Mouse (Mus musculus) cerebellum, adult 11 months (tissue): ENCODE results near the gene Mcl1.
A peak's percentile ranks its signal among the peaks of the same experiment; 100 is the strongest.
"Not testable (repeated sequence)": the region's sequence is repeated elsewhere in the genome, so short reads cannot be mapped to it uniquely, and the experiment has no call there.

Source experiments
- DNase-seq: peaks from one replicate; pipeline ENCODE4 v3.0.0; 2022

Mcl1 gene

DNA sequence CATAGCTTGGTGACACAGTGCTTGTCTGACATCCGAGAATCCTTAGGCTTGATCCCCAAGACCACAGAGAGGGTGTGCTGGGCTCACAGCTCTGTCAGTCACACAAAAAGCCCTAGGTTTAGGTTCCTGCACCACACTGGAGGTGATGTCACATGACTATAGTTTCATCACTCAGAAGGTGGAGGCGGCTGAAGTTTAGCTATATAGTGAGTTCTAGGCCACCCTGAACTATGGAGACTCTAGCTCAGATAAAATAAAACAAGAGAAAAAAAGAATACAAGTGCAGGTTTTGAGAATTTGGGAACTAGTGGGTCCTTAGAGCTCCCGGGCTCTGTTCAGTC lies 7.6 kb upstream of the Mcl1 start:
- DNase-seq = no peak

DNA sequence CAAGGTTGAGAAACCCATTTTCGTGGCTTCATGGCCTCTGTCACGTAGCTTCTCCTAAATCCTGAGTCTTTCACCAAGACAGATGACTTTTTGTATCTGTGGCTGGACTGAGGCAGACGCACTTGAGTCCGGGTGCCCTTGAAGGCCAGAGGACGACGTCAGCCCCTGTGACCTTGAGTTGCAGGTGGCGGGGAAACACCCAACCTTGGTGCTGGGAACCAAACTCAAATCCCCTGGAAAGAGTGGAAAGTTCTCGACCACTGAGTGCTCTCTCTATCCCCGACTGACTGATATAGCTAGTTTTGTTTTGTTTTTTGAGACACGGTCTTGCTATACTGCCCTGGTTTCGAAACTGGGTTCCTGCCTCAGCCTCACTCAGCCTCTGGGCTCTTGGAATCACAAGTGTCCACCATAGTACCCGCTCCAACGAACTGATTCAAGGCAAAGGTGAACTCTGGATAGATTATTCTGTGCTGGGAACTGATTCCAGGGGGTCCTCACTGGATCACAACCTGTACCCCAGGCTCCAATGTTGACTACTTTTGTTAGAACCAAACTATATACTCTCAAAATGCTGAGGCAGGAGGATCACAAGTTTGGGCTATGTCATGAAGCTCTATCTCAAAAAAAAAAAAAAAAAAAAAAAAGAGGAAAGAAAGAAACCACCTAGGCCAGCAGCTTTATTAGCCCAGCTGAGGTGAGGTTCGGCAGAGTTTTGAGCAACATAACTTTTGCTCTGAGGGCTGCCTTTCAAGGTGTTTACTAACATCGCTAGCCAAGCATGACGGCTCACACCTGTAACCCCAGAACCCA lies 7.0 kb upstream of the Mcl1 start:
- no peak for DNase-seq

DNA sequence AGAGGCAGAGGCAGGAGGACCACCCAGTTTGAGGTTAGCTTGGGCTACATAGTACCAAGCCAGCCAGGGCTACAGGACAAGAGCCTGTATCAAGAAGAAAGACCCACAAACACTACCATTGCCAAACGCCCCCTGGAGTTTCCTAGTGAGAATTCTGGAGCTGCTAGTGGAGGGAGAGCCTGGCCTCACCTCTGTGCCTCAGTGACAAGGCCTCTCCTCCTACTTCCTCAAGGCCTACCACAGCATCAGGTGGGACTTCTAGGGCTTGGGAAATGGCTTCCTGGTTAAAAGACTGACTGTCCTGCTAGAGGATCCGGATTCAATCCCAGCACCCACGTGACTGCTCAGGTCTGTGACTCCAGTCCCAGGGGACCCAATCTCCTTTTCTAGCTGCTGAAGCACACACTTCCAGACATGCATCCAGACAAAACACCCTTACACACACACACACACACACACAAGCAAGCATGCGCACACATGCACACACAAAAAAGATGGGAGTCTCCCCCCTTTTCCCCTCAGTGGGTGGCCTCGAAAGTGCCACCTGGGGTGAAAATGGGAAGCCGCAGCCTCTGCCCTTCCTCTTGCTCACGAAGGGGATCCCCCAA lies 6.3 kb upstream of the Mcl1 start:
- no peak for DNase-seq

DNA sequence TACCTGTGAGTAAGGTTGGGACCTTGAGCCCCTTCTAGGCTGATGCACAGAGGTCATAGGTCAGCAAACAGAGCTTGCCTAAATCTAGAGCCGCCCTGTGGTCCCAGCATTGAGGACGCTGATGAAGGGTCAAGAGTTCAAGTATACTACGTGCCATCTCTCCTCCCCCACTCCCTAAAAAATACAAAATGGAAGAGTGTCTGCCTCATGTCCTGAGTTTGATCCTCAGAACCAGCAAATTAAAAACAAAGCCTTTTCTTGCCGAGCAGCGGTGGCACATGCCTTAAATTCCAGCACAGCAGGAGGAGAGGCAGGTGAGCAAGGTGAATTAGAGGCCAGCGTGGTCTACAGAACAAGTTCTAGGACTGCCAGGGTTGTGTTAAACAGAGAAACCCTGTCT lies 5.7 kb upstream of the Mcl1 start:
- DNase-seq = no peak

DNA sequence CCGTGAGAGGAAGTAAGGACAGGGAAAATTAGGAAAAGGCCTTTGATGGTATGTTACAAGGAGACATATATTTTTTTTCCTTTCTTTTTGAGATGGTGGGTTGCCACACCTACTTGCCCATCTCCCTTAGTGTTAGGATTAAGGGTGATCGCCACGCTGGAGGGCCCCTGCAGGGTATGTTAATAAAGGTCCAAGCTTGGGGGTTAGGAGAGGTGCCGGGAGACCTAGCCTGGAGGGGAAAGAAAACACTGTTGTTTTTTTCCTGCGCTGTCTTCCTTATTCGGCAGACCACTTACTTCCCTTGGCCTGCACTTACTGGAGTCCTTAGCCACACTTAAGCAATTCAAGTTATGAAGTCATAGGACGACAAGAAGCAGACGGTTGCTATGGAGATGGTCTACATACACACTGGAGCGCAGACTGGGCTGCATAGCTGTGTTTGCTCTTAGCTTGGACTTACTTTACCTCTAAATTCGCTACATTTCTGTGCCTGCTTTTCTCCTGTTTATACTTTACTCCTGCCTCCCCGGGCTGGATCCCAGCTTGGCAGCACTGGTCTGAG lies 5.0 kb upstream of the Mcl1 start:
- DNase-seq = no peak

DNA sequence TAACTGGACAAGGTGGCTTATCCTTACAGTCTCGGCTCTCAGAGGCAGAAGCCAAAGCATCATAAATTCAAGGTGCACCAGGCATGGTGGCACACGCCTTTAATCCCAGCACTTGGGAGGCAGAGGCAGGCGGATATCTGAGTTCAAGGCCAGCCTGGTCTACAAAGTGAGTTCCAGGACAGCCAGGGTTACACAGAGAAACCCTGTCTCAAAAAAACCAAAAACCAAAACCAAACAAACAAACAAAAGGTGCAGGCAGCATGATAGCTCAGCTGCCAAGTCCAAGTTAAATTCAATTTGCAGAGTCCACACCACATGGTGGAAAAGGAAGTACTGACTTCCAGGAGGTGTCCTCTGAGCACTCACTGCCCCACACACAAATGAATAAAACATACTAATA lies 4.2 kb upstream of the Mcl1 start:
- not testable (repeated sequence) for DNase-seq

DNA sequence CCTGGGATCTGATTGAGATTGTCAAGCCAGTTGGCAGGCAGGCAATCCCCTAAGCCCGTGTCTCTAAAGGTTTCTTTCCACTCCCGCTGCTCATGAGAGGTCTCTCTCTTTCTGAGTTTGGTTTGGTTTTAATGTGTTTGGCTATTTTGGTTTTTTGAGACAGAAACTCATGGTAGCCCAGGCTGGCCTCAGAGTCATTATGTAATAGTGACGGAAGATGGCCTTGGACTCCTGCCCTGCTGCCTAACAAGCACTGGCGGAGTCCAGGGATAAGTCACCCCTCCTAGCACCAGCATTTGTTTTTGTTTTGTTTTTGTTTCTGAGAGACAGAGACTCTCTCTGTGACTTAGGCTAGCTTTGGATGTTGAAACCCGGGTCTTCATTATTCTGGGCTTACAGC lies 3.2 kb upstream of the Mcl1 start:
- DNase-seq = no peak

DNA sequence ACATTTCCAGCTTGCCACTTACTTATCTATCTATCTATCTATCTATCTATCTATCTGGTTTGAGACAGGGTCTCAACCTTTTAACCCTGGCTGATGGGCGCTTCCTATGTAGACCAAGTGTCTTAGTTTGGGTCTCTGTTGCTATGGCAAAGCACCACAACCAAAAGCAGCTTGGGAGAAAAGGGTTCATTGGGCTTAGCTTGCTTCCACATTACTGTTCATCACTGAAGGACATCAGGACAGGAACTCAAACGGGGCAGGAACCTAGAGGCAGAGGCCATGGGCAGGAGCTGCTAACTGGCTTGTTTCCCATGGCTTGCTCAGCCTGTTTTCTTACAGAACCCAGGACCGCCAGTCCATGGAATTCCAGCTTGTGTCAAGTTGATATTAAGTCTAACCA lies 1.5 kb upstream of the Mcl1 start:
- DNase-seq = no peak

DNA sequence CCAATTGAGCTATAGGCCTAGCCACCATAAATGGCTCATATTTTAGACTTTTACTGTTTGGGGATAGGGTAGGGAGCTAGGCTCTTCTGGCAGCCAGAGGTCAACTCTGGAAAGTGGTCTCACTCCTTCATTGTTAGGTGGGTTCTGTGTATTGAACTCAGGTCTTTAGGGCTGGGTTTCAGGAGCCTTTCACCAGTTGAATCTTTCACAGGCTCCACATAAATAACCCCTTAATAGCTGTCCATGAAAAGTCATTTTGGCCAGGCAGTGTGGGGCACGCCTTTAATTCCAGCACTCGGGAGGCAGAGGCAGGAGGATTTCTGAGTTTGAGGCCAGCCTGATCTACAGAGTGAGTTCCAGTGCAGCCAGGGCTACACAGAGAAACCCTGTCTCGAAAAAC lies 877 bp upstream of the Mcl1 start:
- no peak for DNase-seq

DNA sequence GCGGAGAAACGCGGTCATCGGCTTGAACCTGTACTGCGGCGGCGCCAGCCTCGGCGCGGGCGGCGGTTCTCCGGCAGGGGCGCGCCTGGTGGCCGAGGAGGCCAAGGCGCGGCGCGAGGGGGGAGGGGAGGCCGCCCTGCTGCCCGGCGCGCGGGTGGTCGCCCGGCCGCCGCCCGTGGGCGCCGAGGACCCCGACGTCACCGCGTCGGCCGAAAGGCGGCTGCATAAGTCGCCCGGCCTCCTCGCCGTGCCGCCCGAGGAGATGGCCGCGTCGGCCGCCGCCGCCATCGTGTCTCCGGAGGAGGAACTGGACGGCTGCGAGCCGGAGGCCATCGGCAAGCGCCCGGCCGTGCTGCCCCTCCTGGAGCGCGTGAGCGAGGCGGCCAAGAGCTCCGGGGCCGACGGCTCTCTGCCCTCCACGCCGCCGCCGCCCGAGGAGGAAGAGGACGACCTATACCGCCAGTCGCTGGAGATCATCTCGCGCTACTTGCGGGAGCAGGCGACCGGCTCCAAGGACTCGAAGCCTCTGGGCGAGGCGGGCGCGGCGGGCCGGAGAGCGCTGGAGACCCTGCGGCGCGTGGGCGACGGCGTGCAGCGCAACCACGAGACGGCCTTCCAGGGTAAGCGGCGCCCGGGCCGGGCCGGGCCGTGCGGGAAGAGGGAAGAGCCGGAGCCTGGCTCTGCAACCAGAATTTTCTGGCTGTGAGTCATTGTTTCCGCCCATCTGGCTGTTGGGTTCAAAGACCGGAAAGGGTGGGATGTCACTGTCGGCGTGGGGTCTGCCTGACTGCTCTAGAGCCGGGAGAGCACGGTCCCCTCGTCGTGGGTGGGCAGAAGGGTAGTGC lies 502 bp downstream of the Mcl1 start:
- peak; percentile 52 for DNase-seq

DNA sequence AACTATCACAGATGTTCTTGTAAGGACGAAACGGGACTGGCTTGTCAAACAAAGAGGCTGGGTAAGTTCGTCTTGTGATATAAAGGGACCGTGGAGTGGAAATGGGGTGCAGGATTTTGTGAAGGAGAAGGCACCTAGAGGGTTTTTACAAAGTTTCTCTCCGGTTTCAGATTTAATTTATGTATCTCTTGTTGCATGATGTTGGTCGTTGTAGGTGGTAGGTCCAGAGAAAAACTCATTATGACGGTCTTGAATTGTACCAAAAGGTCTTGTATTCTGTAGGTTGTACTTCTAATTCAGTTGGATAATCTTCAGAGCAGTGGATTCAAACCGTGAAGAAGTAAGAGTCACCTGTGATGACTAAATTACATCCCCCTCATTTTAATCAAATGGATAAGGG lies 1.4 kb downstream of the Mcl1 start:
- DNase-seq = no peak

DNA sequence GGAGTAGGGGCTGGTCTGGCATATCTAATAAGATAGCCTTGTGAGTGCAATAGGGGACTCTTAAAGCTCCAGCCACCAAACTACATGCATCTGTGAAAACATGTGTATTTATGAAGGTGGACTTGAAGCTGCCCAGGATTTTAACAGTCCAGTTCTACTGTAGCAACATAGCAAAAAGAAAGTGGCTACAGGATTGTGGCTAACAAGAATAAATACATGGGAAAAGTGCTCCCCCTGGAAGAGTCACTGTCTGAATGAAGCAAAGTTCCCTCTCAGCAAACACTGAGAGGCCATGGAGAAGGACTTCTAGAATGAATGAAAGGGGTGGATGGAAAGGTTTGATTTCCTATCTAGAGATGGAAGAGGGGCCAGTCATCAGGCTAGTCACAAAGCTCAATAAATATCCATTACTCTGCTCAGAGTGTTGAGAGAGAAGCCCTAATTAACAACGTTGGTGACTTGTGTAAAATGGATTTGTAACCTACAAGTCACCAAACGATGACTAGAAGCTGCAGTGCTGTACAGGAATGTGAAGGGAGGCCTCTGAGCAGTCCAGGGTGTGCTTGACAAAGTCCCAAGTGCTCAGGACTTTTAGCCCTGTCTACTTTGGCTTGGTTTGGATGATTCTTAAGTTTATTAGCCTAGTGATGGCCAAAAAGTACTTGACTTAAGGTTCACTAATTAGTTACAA lies 2.3 kb downstream of the Mcl1 start:
- no peak for DNase-seq

DNA sequence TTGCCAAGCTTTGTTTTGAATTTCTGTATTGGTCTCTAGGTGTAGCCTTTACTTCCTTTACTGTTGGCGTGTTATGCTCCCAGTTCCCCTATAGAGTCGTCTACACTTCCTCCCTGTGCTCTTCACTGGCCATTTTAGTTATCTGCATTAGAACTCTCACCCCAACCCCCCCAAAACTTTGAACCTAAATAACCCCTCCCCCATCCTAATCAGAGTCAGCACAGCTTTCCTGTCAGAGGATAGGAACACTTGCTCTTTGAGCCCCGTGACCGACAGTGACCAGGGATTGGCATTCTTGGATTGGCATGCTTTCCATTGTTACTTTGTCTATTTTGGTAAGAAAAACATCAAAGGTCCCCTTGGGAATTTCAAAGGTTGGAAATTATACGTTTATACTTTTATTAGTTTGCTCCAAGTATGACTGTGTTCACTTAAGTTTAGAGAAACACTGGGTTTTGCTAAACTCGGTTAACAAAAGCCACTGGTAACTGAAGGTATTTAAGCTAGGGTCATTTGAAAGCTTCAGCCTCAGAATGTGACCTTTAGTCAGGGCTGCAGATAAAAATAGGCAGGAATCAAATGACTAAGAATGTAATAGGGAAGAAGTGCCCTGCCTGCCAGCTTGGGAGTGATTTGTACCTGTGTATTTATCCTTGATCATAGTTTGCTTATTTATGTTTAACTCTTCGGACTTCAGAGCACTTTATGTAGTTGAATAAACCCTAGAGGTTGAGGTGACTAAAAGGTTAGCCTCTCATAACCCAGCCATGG lies 3.5 kb downstream of the Mcl1 start:
- DNase-seq = no peak

DNA sequence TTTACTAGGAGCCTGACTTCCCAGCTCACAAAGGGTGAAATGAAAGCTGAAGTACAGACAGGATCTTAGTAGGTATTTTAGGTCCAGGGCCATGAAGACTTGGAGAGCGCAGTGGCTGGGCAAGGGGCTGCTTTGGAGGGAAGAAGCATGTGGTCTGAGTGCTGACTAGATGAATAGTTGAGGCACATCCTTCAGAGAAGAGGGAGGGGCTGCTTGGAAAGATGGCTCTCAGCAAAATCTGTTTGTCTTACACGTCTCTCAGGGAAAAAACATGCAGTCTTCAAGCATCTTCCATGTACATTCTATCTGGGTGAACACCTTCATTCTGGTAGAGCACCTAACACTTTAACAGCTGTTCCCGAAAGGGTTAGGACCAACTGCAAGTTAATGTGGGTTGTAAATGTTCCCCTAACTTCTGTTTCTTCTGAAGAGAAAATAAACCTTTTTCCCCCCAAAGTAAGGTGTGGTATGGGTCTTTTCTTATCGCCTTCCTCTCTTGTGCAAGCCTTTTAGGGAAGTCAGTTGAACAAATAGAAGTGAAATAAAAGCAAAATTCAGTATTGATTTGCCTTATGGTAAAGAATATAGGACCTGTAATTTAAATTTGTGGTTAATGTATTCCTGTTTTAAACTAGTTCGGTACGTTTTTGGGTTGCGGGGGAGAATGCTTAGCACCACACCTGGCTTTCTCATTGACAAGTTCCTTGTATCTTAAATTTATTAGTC lies 4.3 kb downstream of the Mcl1 start:
- DNase-seq = no peak

DNA sequence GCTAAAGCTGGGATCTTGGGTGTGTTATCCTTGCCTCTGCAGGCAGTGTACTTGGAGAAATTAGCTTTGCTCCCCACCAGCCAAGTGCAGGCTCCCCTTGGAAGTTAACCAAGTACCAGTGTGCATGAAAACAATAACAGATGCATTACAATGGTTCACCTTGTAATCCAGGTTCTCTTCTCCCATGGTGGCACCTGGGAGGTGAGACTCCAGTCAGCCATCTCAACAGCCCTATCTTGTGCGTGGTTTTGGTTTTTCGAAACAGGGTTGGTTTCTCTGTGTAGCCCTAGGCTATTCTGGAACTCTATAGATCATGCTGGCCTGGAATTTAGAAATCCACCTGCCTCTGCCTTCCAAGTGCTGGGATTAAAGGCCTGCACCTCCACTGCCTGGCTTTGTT lies 4.9 kb downstream of the Mcl1 start:
- DNase-seq = no peak

DNA sequence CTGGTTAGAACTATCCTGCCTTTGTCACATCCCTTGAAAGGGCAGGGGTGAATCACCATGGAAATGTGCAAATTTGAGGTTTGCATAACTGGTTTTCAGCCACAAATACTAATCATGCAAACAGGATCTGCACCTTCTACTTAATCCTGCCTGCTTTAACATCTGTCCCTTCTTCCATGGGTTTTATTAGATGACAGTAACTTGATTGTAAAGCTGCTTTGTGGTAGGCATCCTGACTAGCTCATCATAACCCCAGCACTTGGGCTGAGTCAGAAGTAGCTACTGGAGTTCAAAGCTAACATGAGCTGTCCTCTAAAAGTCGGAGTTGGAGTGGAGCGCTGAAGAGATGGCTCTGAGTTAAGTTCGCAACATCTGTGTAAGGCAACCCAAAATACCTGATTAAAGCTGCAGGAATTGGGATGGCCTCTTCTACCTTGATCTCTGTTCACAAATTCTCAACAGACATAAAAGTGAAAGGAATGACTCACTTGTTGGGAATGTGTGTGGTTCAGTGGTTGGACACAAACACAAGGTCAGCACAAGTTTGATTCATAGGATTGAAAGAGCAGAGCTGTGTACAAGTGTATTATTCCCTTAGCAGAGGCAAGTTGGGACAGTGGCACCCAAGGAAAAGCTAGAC lies 5.5 kb downstream of the Mcl1 start:
- DNase-seq = no peak

DNA sequence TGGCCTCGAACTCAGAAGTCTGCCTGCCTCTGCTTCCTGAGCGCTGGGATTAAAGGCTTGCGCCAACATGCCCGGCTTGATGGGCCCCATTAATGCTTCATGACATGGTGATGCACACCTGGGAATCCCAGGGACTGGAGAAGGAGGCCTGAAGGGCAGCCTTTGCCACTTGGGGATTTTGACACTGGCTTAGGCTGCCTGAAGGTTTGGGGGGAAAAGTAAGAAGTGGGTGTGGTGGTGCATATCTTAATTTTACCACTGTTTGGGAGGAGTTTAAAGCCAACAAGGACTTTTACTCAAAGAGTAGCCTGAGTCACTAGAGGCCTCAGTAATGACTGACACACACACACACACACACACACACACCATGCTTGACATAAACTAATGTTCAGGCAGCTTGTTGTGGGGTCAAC lies 6.4 kb downstream of the Mcl1 start:
- DNase-seq = no peak

DNA sequence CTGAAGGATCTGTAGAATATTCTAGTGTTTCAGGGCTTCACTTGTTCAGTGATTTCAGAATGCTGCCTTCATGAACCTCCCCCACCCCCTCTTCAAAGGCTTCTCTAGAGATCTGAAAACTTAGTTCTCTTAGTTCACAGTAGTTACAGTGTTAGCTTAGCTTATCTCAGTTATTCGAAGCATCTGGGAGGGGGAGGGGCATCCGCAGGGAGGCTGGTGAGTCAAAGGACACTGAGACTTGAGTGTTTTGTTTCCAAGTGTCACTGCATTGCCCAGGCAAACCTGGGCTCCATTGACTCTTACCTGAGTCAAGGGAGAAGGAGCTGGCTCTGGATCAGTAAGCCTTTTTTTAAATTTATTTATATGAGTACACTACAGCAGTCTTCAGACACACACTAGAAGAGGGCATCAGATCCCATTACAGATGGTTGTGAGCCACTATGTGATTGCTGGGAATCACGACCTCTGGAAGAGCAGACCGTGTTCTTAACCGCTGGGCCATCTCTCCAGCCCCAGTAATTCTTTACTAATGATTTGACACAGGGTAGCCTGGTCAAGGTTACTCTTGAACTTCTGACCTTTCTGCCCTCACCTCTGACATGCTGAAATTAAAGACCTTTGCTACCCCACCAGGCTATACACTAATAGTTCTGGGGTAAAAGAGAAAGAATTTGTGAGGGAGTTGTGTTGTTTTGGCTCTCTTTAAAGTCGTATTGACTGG lies 7.7 kb downstream of the Mcl1 start:
- DNase-seq = no peak

DNA sequence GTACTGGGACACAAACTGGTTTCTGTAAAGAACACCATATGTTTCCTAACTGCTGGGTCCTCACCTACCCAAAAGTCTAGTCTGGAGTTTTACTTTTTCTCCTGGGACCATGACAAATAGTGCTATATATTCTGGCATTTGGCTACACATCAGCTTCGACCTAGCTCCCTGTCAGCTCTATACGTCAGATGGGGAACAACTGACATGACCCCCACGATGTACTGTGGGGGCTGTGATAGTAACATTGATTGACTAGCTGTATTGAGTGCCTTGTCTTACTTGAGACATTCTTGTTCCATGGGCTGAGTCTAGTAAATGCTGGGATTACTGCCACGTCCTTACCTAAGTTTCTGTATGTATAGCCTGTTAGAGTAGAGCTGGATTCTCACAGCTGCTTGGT lies 8.9 kb downstream of the Mcl1 start:
- DNase-seq = no peak

DNA sequence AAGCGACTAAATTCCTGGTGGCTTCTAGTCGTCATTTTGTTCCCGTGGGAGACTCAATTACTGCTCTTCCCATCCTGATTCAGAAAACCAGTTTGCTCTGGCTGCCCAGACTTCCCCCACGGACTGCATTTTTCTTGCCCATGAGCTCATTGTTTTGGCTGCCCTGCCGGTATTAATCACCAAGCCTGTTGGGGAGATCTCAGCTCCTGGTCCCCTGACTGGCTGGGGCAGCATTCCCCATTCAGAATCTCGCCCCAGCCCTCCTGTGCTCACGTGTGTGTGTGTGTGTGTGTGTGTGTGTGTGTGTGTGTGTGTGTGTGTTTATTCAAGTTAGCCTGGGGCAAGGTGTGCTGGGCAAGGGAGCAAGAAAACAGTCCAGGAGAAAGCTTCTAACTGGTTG lies 9.4 kb downstream of the Mcl1 start:
- no peak for DNase-seq
